Mouse (Mus musculus) kidney, embryonic 15.5 days (tissue): ENCODE results near the gene Zfp677. TPM values are rescaled to one million over a fixed set of nuclear protein-coding genes. Genes with fewer than 3 reads are reported as not detected.
"Not testable (repeated sequence)": the region's sequence is repeated elsewhere in the genome, so short reads cannot be mapped to it uniquely, and the experiment has no call there.

Source experiments
- ATAC-seq: fragments of 200-750 bp; cut with Nextera tagmentation; replicated peaks from 2 replicates; pipeline ENCODE4 v1.8.0; 2017; ENCODE audit warnings: moderate TSS enrichment; ENCODE audit not compliant: low FRiP score
- H3K27ac ChIP-seq: fragments of 300-500 bp; sonication (generic); 2 replicates; pipeline ENCODE4 v1.5.1; 2015; ENCODE audit warnings: mild to moderate bottlenecking, inconsistent platforms
- H3K27me3 ChIP-seq: fragments of 300-500 bp; sonication (generic); 2 replicates; pipeline ENCODE4 v1.6.1; 2015; ENCODE audit warnings: inconsistent platforms
- H3K36me3 ChIP-seq: fragments of 300-500 bp; sonication (generic); 2 replicates; pipeline ENCODE4 v1.6.1; 2015; ENCODE audit warnings: inconsistent platforms
- H3K4me1 ChIP-seq: fragments of 300-500 bp; sonication (generic); 2 replicates; pipeline ENCODE4 v1.6.1; 2015; ENCODE audit warnings: inconsistent platforms
- H3K4me2 ChIP-seq: fragments of 300-500 bp; sonication (generic); 2 replicates; pipeline ENCODE4 v1.6.1; 2015; ENCODE audit warnings: moderate library complexity, mild to moderate bottlenecking, inconsistent platforms
- H3K4me3 ChIP-seq: fragments of 300-500 bp; sonication (generic); replicated peaks from 2 replicates; pipeline ENCODE4 v1.5.1; 2015; ENCODE audit warnings: mild to moderate bottlenecking, inconsistent platforms
- H3K9ac ChIP-seq: fragments of 300-500 bp; sonication (generic); 2 replicates; pipeline ENCODE4 v1.6.1; 2015; ENCODE audit warnings: mild to moderate bottlenecking, inconsistent platforms
- H3K9me3 ChIP-seq: fragments of 300-500 bp; sonication (generic); replicated peaks from 2 replicates; pipeline ENCODE4 v1.6.1; 2016; ENCODE audit warnings: inconsistent platforms
- WGBS: fragments of 180-500 bp; shearing (Covaris S2); methylation state at CpG from one replicate; pipeline ENCODE4 v1.1.7; 2015; ENCODE audit warnings: mixed read lengths; 5-methylcytosine and 5-hydroxymethylcytosine counted together
- polyA plus RNA-seq: library from polyadenylated mRNA; unstranded; fragments of >200 nt; fragmentation: Nextera tagmentation; extraction: Ambion mirVana; gene quantifications from 2 replicates; pipeline ENCODE4 v1.2.1, GENCODE M21; 2015

Zfp677 gene
- polyA plus RNA-seq, result 3.4 and 3.6 TPM in 2 replicates

- peak within 1 kb of the TSS; percentile 40 for H3K9ac ChIP-seq
- H3K4me3 ChIP-seq, result peak within 1 kb of the TSS; percentile 58
- H3K27me3 ChIP-seq, result no peaks in the 10 kb centered on the region
- H3K9me3 ChIP-seq, result no peaks in the 10 kb centered on the region
- peaks cover 7% of the 10 kb centered on the region; the same call in 1 of the 2 replicates for H3K4me1 ChIP-seq
- H3K36me3 ChIP-seq, result no peaks in the 10 kb centered on the region
- peak; percentile 100 for ATAC-seq
- 6% methylated on average over 20 of the region's 20 CpGs for WGBS
- H3K4me2 ChIP-seq, result peak within 1 kb of the TSS; percentile 89
- H3K27ac ChIP-seq, result peak within 1 kb of the TSS; percentile 37; the same call in 1 of the 2 replicates
Observed at GRCm38 (mm10) chr17:21383391-21384056, at the start of gene Zfp677. Gene Zfp677, plus strand, starts transcription at chr17:21383748.

- H3K9me3 ChIP-seq, H3K27ac ChIP-seq, H3K36me3 ChIP-seq, H3K4me3 ChIP-seq, ATAC-seq, H3K4me1 ChIP-seq, H3K4me2 ChIP-seq, H3K27me3 ChIP-seq, H3K9ac ChIP-seq: not testable (repeated sequence)
- WGBS, result 30% methylated on average over 3 of the region's 3 CpGs
Observed at GRCm38 (mm10) chr17:21368018-21368417, 15.5 kb upstream of the Zfp677 start.

DNA sequence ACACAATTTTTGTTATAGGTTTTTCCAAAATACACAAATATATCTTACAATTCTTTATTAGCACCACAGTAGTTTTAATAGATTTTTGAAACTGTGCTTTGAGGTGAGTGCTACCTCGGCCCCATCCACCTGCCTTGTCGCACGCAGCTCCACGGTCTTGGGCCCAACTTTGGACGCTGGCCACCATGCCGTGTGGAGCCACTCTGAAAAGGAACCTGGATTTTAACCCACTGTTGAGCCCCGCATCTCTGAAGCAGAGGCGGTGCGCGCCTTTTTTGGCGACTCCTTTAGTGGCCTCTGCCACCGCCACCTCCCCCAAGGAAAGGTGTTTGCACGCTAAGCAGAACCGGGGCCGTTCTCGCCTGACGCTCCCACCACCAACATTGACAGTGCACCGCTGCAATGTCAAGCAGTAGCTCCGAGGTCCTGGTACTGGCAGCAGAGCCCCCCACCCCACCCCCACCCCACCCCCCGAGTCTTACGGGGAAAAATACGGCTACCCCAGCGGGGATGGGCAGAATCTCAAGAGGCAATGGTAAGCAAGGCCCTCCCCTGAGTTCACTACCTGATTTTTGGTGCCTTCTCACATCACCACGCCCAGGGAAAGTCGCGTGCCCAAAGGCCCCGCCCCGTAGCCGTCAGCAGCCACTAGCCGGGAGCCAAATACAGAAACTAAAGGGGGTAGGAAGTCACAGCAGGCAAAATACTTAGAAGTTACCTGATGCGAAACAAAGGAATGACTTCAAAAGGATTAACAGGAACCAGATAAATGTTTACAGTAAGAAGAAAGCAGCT lies 13.4 kb upstream of the Zfp677 start:
- Histone ChIP-seq H3K27me3 (no peaks in the 10 kb centered on the region), H3K4me3 (peak overlapping the region; percentile 41), H3K36me3 (no peaks in the 10 kb centered on the region), H3K4me2 (peak overlapping the region; percentile 74), H3K4me1 (0 out of 2 replicates have a peak, but pooled peaks cover 2% of the 10 kb centered on the region), H3K27ac (no peak overlapping the region), H3K9me3 (no peaks in the 10 kb centered on the region), H3K9ac (peak overlapping the region; percentile 33; the same call in 1 of the 2 replicates)
- 12% methylated on average over 31 of the region's 31 CpGs for WGBS
- ATAC-seq, result peak; percentile 84

DNA sequence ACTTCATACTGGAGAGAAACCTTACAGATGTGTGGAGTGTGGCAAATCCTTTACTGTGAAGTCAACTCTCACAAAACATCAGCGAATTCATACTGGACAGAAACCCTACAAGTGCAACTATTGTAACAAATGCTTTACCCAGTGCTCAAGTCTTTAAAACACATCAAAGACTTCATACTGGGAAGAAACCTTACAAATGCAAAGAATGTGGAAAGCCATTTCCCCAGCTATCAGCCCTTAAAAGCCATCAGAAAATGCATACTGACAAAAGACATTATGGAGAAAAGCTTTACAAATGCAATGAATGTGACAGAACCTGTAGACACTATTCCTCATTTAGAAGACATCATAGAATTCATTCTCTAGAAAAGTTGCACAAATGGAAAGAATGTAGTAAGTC lies 8.2 kb upstream of the Zfp677 start:
- no peak overlapping the region for H3K4me2 ChIP-seq
- 51% methylated on average over 1 of the region's 1 CpGs for WGBS

DNA sequence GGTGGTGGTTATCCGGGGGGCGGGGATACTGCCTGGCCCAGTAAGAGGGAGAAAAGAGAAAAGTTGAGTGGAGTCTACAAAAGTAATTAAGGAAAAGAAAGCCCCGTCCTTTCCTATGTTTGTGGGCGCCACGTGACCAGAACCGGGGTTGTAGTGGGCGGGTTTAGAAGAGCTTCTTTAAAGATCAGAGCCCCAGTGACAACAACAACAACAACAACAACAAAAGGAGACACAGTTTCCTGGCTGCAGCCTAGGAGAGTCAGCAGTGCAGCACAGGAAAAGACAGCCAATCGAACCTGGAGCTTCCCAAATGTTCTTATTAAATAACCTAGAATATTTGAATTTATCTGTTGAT lies 486 bp downstream of the Zfp677 start:
- WGBS, result 16% methylated on average over 8 of the region's 8 CpGs
- H3K27ac ChIP-seq, result peak overlapping the region; percentile 37; the same call in 1 of the 2 replicates
- H3K27me3 ChIP-seq, result no peaks in the 10 kb centered on the region
- H3K9ac ChIP-seq, result peak overlapping the region; percentile 40
- no peak for ATAC-seq
- no peaks in the 10 kb centered on the region for H3K9me3 ChIP-seq
- H3K4me1 ChIP-seq, result peaks cover 7% of the 10 kb centered on the region; the same call in 1 of the 2 replicates
- peak overlapping the region; percentile 89 for H3K4me2 ChIP-seq
- H3K4me3 ChIP-seq, result peak overlapping the region; percentile 58
- no peaks in the 10 kb centered on the region for H3K36me3 ChIP-seq

More for the DNA sequence above, 8.2 kb upstream of the Zfp677 start:
- Histone ChIP-seq H3K4me3 (no peak overlapping the region), H3K9me3 (no peaks in the 10 kb centered on the region), H3K4me1 (no peaks in the 10 kb centered on the region), H3K27ac (no peak overlapping the region), H3K9ac (no peak overlapping the region), H3K27me3 (no peaks in the 10 kb centered on the region), H3K36me3 (no peaks in the 10 kb centered on the region)
- no peak for ATAC-seq

- 1% methylated on average over 22 of the region's 22 CpGs for WGBS
- H3K4me2 ChIP-seq, result peak within 1 kb of the TSS; percentile 91
Observed at GRCm38 (mm10) chr17:21422664-21423599, 39.4 kb downstream of the Zfp677 start, which contains the start of gene Zfp54. Gene Zfp54, plus strand, starts transcription at chr17:21423227.

DNA sequence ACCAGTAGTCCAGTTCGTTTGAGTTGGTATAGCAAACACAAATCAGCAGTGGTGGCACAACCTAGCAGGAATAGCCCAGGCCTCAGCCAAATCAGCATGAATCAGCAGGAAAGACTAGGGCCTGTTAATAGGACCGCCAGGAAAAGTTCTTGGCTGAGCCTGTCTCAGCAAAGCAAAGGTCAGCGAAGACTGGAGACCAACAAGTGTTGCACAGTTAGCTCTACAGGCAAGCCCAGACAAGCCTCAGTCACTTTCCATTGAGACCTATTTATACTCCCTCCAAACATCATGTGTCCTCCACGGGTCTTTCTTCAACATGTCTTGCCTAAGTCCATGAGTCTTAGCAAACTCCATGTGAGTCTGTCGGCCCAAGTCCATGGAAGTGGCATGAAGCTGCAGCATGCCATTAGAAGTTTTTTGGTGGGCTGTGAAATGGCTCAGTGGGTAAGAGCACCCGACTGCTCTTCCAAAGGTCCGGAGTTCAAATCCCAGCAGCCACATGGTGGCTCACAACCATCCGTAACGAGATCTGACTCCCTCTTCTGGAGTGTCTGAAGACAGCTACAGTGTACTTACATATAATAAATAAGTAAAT lies 55.4 kb downstream of the Zfp677 start:
- H3K36me3 ChIP-seq, ATAC-seq, H3K27ac ChIP-seq, H3K9me3 ChIP-seq, H3K9ac ChIP-seq, H3K4me2 ChIP-seq, H3K4me1 ChIP-seq, H3K4me3 ChIP-seq, H3K27me3 ChIP-seq: not testable (repeated sequence)
- WGBS, result 80% methylated on average over 9 of the region's 9 CpGs

More at GRCm38 (mm10) chr17:21422664-21423599, 39.4 kb downstream of the Zfp677 start, which contains the start of gene Zfp54:
- Histone ChIP-seq H3K27me3 (peaks cover 3% of the 10 kb centered on the region; the same call in 1 of the 2 replicates), H3K27ac (peak within 1 kb of the TSS; percentile 89), H3K9ac (peak within 1 kb of the TSS; percentile 49), H3K9me3 (no peaks in the 10 kb centered on the region), H3K36me3 (no peaks in the 10 kb centered on the region), H3K4me3 (peak within 1 kb of the TSS; percentile 55), H3K4me1 (peaks cover 9% of the 10 kb centered on the region; the same call in 1 of the 2 replicates)
- ATAC-seq, result peak; percentile 100

Other genes starting within 250 kb of the Zfp677 start
- not detected in 2 replicates for gene Vmn1r234, start 157.7 kb upstream of the Zfp677 start, polyA plus RNA-seq
- gene Vmn1r235, start 127.3 kb upstream of the Zfp677 start, polyA plus RNA-seq, result not detected in 2 replicates
- not detected in 2 replicates for gene Vmn1r236, start 100.8 kb upstream of the Zfp677 start, polyA plus RNA-seq
- gene Vmn1r237, start 71.9 kb upstream of the Zfp677 start, polyA plus RNA-seq, result not detected in 2 replicates
- gene Zfp54, start 39.5 kb downstream of the Zfp677 start, polyA plus RNA-seq, result 5.0 and 5.6 TPM in 2 replicates
- gene Zfp51, start 66.6 kb downstream of the Zfp677 start, polyA plus RNA-seq, result 16.5 and 17.8 TPM in 2 replicates
- gene Zfp53, start 105.2 kb downstream of the Zfp677 start, polyA plus RNA-seq, result 11.2 and 12.7 TPM in 2 replicates
- gene Zfp52, start 151.8 kb downstream of the Zfp677 start, polyA plus RNA-seq, result 3.9 and 4.9 TPM in 2 replicates
- 18.7 and 19.2 TPM in 2 replicates for gene Zfp948, start 183.3 kb downstream of the Zfp677 start, polyA plus RNA-seq